Mouse (Mus musculus): ENCODE data around the gene Mta1. TPM values are rescaled to one million over a fixed set of nuclear protein-coding genes. Genes with fewer than 3 reads are reported as not detected.

The Mta1 gene
- polyA plus RNA-seq, 1 experiment from 2014 or later, result 22.0 TPM

DNA sequence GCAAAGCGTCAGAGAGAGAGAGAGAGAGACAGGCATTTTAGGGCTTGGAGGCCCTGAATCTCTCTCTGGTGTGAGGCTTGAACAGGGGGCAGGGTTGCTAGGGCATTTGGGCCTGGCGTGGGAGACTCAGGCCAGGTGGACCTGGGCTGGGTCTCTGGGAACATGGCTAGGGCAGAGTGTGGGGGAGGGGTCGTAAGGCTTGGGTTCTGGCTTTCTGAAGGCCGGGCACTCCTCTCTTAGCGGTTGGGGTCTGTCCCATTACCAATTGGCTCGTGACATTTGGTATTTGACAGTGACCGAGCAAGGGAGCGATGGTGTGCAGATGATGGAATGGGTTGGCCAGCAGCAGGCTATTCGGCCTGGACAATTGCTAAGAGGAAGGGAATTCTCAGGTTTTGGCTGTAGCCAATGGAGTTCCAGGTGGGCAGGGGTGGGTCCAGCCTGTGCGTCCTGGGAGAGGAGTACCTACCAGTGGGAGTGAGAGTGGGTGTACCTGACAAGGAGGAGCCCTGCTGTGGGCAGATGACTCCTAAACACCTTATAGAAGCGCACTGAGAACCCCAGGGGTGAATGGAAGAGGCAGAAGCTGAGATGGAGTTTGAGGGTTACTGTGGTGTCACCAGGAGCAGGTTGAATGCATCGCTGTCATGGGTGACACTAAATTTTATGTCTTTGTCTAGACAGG lies 88.4 kb downstream of the Mta1 start:
- Histone ChIP-seq H3K27me3 (ENCODE audit: control insufficient read depth, insufficient read depth, low read length) (no peaks in the 10 kb centered on the region), H3K4me3 (replicated peaks; ENCODE audit: low read depth, low read length) (peak overlapping the region; percentile 71), H3K9ac (replicated peaks; ENCODE audit: low read length) (peak overlapping the region; percentile 81), H3K4me1 (ENCODE audit: control insufficient read depth, insufficient read depth, low read length) (peaks cover 23% of the 10 kb centered on the region), H3K9me3 (ENCODE audit: control insufficient read depth, low read length) (no peaks in the 10 kb centered on the region), H3K4me2 (ENCODE audit: low read length) (peak overlapping the region; percentile 89), H3K27ac (replicated peaks; ENCODE audit: low read depth, low read length) (peak overlapping the region; percentile 71; the same call in 1 of the 2 replicates), H3K36me3 (ENCODE audit: control insufficient read depth, insufficient read depth, low read length) (peaks cover 33% of the 10 kb centered on the region)
- ATAC-seq (ENCODE audit: low FRiP score, low TSS enrichment) (0 out of 2 replicates have a peak, but pooled peaks have one; percentile 7), DNase-seq (no peak)
- WGBS, result 32% methylated on average over 12 of the region's 12 CpGs

Small RNAs within 50 kb of the gene (microRNA-seq; reads per million reads assigned to microRNA genes)
- not detected for gene Gm44471

Other genes with a start within 250 kb of the Mta1 start
- 0.08 TPM in 1 of 2 replicates, not detected in the other for gene Gpr132, start 230.1 kb upstream of the Mta1 start, polyA plus RNA-seq (2014; fragmentation: Nextera tagmentation; extraction: Ambion mirVana)
- 15.1 and 18.5 TPM in 2 replicates for gene Jag2, start 168.5 kb upstream of the Mta1 start, polyA plus RNA-seq (2014; fragmentation: Nextera tagmentation; extraction: Ambion mirVana)
- 53.2 and 59.4 TPM in 2 replicates for gene Nudt14, start 156.2 kb upstream of the Mta1 start, polyA plus RNA-seq (2014; fragmentation: Nextera tagmentation; extraction: Ambion mirVana)
- 49.8 and 54.3 TPM in 2 replicates for gene Btbd6, start 121.8 kb upstream of the Mta1 start, polyA plus RNA-seq (2014; fragmentation: Nextera tagmentation; extraction: Ambion mirVana)
- 37.7 and 55.1 TPM in 2 replicates for gene Brf1, start 97.6 kb upstream of the Mta1 start, polyA plus RNA-seq (2014; fragmentation: Nextera tagmentation; extraction: Ambion mirVana)
- gene Pacs2, start 83.8 kb upstream of the Mta1 start, polyA plus RNA-seq (2014; fragmentation: Nextera tagmentation; extraction: Ambion mirVana), result 28.7 and 32.5 TPM in 2 replicates
- gene Tex22, start 23.8 kb upstream of the Mta1 start, polyA plus RNA-seq (2014; fragmentation: Nextera tagmentation; extraction: Ambion mirVana), result 0.43 TPM in 1 of 2 replicates, not detected in the other
- 297 and 329 TPM in 2 replicates for gene Crip2, start 42.0 kb downstream of the Mta1 start, polyA plus RNA-seq (2014; fragmentation: Nextera tagmentation; extraction: Ambion mirVana)
- 16.5 and 26.8 TPM in 2 replicates for gene Crip1, start 48.0 kb downstream of the Mta1 start, polyA plus RNA-seq (2014; fragmentation: Nextera tagmentation; extraction: Ambion mirVana)
- gene Tedc1, start 58.1 kb downstream of the Mta1 start, polyA plus RNA-seq (2014; fragmentation: Nextera tagmentation; extraction: Ambion mirVana), result 11.9 and 14.1 TPM in 2 replicates
- 24.5 and 61.9 TPM in 2 replicates for gene Tmem121, start 87.7 kb downstream of the Mta1 start, polyA plus RNA-seq (2014; fragmentation: Nextera tagmentation; extraction: Ambion mirVana)